ENCODE assay signal across 12 mouse cellular contexts in genomic region chr8:89905588-89905987, GRCm38 (mm10).
"Had no signal": no experiment of that assay in that cellular context is flagged by ENCODE, and none has a peak within 500 bp of the region (broad histone marks: within the 10 kb centered on the region; RNA-seq: fewer than 3 reads in every experiment).

No protein-coding gene starts in this region.

- H3K27me3 ChIP-seq: intestine, embryonic 15.5 days; limb, embryonic 12.5 days; liver, embryonic 13.5 days; neural tube, embryonic 12.5 days had no signal

- H3K36me3 ChIP-seq: intestine, embryonic 15.5 days; limb, embryonic 12.5 days; liver, embryonic 13.5 days; neural tube, embryonic 12.5 days had no signal

- H3K9me3 ChIP-seq: intestine, embryonic 15.5 days; limb, embryonic 12.5 days; liver, embryonic 13.5 days had no signal

- H3K4me2 ChIP-seq: intestine, embryonic 15.5 days; limb, embryonic 12.5 days; liver, embryonic 13.5 days; neural tube, embryonic 12.5 days had no signal

- H3K4me1 ChIP-seq: intestine, embryonic 15.5 days; liver, embryonic 13.5 days; neural tube, embryonic 12.5 days had no signal

- H3K9ac ChIP-seq: intestine, embryonic 15.5 days; limb, embryonic 12.5 days; liver, embryonic 13.5 days; liver, postnatal 0 days; neural tube, embryonic 12.5 days had no signal

- H3K4me3 ChIP-seq: intestine, embryonic 15.5 days; left cerebral cortex, adult 2 months; limb, embryonic 12.5 days; liver, embryonic 13.5 days; neural tube, embryonic 12.5 days had no signal

- DNase-seq: kidney, adult 18-20 months; kidney, postnatal 10 days; kidney, postnatal 4 days; liver; liver, embryonic 13.5 days; liver, postnatal 0 days; right cerebral cortex, postnatal 14 days; thymus, postnatal 36 days had no signal

- ATAC-seq: intestine, embryonic 15.5 days; liver, postnatal 0 days had no signal

- H3K27ac ChIP-seq: intestine, embryonic 15.5 days; left cerebral cortex, adult 2 months; limb, embryonic 12.5 days; liver, embryonic 13.5 days; neural tube, embryonic 12.5 days had no signal
